Mouse (Mus musculus) telencephalon, adult 2 months (tissue): Measurements from ENCODE around the gene Nploc4.

Source experiments
- DNase-seq: peaks from one replicate; pipeline ENCODE4 v3.0.0-alpha.2; 2011; ENCODE audit warnings: low read depth, low spot score

The Nploc4 gene

DNA sequence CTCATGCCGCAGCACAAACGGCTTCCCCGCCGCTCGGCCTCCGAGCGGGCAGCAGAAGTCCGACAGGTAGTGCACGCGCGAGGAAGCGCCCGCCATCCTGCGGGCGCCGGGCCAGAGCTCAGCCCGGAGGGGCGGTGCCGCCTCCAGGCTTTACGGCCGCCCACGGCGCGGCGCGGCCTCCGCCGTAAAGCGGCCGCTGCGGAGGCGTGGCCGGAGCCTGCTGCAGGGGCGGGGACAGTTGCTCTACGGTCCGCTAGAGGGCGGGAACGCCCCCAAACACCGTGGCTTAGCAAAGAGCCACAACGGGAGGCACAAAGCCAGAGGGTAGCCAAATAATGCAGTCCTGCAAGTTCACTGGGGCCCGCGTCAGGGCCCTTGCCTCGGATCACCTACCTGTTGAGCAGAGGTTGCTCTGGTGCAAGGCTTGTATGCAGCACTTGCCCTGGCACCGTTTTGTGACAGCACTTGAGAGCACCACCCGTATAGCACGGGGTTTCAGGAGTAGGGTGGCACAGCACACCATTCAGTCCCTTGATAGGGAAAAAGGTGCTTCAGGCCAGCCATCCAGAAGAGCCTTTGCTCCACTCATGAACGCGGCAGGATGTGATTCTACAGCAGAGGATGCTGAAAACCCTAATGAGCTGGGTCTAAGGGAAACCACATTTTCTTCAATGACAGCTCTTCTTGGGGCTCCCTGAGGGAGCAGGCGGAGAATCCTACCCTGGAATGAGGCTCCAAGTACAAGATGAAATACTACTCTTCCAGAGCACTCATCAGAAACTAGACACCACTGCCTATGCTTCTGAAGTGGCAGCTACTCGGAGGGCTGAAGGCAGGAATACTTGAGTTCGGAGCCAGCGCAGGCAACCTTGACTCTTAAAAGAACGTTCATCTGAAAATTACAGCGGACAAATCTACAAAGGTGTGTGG lies 58.6 kb downstream of the Nploc4 start, which contains the start of gene Faap100:
TSS of gene Faap100 (minus strand) at position 154 of the 930 bp plus-strand sequence.
- peak; percentile 78 for DNase-seq

DNA sequence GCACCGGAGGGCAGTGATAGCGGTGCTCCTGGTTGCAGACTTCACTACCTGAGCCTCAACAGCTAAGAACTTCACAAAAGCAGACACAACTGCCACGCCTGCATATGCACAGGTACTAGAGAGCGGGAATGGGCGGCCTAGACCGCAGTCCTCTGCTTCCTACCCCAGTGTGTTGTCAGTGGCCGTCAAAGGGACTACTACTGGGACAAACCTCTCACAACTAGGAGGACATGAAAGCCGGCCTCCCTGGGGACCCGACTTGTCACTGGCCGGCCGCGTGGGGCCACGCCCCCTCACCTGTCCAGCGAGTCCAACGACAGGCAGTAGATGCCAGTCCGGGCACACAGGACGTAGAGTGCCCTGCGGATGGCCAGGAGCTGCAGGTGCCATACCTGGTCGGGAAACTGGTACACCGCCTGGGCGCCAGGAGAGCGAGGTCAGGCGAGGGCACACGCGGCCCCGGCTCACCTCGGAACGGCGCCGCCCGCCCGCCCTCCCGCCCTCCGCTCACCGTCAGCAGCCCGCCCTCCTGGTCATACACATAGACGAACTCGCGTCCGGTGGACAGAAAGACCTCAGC lies 59.4 kb downstream of the Nploc4 start:
- no peak for DNase-seq

- no peak for DNase-seq
Measured at GRCm38 (mm10) chr11:120377337-120377736, 60.2 kb downstream of the Nploc4 start.

- DNase-seq: no peak
Measured at GRCm38 (mm10) chr11:120376302-120377160, 61.0 kb downstream of the Nploc4 start.

GRCm38 (mm10) chr11:120375324-120375723 lies 62.2 kb downstream of the Nploc4 start:
- no peak for DNase-seq

DNA sequence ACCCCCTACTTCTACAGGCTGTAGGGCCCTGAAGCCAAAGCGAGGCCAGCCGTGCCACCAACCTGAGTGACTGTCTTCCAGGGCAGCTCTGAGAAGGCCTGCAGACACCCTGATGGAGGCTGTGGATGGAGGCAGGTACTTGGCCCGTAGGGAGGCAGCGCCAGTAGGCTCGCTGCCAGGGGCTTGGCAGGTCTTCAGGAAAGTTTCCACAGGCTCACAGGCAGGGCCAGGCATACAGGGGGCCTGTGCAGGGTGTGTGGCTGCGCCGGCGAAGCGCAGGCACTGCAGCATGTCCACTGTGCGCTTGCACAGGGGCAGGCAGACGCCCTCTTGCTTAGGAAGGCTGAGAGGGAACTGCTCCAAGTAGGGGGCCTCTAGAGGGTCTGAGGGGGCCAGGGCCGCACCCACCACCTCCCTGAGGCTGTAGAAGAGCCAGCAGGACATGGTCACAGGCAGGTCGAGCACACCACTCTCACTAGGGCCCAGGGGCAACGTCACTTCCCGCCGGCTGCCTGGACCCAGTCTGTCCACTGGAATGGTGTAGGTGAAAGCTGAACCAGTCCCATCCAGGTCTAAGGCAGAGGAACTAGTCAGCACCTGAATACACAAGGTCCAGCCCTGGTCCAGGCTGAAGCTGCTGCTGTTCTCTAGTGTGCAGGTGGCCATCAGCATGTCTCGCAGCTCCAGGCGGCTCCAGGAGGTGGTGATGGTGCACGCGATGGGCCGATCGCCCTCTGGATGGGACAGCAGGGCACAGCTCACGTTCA lies 63.5 kb downstream of the Nploc4 start:
- no peak for DNase-seq

DNA sequence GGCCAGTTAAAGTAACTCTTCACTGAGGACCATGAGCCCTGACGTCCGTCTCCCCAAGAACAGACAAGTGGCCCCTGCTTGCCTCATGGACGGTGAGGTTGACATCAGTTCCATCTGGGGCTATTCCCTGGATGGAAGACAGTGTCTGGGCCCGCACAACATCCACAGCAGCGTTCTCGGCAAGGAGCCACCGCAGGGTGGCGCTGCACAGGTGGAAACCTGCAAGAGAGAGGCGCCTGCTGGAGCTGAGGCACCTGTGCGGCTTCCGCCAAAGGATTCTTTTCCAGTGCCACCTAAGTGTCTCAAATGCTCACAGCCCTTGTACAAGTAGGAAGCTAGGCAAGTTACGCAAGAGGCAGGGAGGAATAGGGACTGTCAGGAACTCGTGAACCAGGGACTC lies 64.5 kb downstream of the Nploc4 start:
- no peak for DNase-seq

DNA sequence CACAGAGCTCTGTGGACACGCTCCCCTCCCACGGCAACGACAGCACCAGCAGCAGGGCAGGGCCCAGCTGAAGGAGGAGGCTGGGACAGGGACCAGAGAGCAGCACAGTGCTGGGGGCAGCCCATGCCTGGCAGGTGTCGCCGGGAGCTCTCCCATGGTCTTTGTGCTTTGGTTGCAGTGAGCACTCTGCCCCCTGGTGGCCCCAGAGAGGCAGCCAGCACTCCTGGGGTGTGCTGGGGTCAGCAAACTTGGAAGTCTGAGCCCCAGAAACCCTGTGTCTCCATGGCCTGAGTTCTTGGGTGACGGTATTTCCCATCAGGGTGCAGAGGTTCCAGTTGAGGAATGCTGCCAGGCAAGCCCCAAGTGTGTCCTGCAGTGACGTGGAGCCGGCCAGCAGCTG lies 67.9 kb downstream of the Nploc4 start:
- DNase-seq: no peak

GRCm38 (mm10) chr11:120366443-120367027 lies 71.0 kb downstream of the Nploc4 start:
- DNase-seq: no peak

- no peak for DNase-seq
Measured at GRCm38 (mm10) chr11:120362891-120363290, 74.6 kb downstream of the Nploc4 start.

DNA sequence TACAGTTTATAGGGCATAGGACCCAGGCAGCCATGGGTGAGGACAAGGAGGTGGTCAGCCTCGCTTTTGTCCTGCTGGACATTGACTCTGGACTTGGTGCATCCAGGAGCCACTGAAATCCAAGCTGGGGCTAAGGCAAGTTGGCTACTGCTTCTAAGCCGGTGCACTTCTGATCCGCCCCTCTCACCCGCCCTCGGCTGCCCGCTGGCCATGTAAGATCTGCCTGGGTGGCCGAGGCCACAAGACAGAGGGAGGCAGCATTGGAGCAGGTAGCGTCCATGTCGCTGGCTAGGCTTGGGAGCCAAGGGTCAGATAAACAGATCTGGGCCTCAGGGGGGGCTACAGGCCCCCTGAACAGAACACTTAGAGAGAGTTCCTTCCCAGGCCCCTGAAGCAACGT lies 76.2 kb downstream of the Nploc4 start, which contains the start of gene Fscn2:
TSS of gene Fscn2 (plus strand) at position 240 of the 400 bp plus-strand sequence.
- no peak for DNase-seq

GRCm38 (mm10) chr11:120360755-120361154 lies 76.8 kb downstream of the Nploc4 start:
- DNase-seq: no peak

DNA sequence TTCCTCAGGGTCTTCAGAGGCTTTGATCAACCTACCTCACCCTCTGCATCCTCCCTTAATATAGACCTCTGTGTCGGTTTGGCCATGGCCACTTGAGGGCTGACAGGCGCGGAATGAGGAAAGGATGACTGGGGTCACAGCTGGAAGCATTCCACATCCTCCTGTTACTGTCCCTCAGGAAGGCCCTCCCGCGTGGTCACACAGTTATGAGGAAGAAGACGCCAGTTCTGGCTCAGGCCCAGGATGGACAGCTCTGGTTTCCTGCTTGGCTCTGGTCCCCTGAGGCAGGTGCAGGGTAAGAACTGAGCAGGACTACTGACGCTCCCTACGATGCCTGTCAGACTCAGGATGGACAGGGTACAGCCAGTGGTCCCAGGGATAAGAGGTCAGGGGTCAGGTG lies 77.4 kb downstream of the Nploc4 start:
- DNase-seq: no peak

DNA sequence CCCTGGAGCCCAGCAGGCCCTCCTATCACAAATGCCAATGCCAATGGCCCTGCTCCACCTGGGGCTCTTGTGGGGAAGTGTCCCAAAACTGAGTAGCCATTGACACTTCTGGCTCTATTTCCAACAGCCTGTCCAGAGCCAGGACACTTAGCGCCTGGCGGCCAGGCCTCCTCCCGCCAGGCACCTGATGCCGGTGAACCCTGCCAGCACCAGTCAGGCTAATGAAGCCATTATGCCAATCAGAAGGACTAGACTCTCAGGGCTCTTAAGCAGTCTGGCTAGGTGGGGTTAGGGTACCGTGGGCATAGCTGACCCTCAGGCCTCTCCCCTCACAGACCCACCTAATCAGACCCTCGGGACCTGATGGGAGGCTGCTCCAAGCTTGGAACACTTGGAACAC lies 78.1 kb downstream of the Nploc4 start:
- DNase-seq: no peak

- peak; percentile 68 for DNase-seq
Measured at GRCm38 (mm10) chr11:120357791-120358401, 79.6 kb downstream of the Nploc4 start.

GRCm38 (mm10) chr11:120356900-120357299 lies 80.6 kb downstream of the Nploc4 start:
- no peak for DNase-seq

DNA sequence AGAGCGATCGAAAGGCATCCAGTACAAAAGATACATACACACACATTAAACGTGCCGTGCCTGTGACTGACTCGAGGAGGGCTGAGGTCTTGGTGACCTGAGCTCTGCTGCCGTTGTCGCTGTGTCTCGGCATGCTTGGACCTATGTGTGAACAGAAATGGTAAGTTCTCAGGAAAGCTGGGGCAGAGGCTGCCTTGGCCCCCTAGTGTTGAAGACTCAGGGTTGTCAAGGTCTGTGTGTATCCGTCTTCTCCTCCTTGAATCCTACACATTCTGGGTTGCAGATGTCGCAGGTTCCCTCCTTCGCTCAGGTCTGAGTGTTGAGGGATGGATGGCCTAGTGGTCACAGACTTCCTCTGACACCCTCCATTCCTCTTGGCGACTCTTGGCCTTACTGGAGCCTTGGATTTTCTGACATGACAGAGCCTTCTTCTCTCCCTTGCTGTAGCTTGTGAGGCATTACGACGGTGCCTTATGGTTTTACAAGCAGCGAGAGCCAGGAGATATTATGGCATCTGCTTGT lies 81.1 kb downstream of the Nploc4 start:
- no peak for DNase-seq

DNA sequence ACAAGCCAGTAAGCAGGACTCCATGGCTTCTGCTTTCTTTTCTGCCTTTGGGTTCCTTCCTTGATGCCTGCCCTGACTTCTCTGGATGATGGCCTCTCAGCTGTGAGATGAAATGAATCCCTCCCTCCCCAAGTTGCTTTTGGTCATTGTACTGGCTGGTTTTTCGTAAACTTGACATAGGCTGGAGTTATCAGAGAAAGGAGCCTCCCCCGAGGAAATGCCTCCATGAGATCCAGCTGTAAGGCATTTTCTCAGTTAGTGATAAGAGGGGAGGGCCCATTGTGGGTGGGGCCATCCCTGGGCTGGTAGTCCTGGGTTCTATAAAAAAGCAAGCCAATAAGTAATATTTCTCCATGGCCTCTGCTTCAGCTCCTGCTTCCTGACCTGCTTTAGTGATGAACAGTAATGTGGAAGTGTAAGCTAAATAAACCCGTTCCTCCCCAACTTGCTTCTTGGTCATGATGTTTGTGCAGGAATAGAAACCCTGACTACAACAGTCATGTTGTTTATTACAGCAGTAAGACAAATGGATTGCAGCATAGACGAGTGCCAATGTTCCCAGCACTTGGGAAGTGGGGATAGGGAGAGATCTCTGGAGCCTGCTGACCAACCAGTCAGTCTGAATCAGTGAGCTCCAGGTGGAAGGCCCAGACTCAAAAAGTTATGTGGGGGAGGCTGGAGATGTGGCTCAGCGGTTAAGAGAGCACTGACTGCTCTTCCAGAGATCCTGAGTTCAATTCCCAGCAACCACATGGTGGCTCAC lies 82.0 kb downstream of the Nploc4 start:
- DNase-seq: no peak
